Mouse (Mus musculus): ENCODE measurements around the gene Arl8a.

The Arl8a gene

DNA sequence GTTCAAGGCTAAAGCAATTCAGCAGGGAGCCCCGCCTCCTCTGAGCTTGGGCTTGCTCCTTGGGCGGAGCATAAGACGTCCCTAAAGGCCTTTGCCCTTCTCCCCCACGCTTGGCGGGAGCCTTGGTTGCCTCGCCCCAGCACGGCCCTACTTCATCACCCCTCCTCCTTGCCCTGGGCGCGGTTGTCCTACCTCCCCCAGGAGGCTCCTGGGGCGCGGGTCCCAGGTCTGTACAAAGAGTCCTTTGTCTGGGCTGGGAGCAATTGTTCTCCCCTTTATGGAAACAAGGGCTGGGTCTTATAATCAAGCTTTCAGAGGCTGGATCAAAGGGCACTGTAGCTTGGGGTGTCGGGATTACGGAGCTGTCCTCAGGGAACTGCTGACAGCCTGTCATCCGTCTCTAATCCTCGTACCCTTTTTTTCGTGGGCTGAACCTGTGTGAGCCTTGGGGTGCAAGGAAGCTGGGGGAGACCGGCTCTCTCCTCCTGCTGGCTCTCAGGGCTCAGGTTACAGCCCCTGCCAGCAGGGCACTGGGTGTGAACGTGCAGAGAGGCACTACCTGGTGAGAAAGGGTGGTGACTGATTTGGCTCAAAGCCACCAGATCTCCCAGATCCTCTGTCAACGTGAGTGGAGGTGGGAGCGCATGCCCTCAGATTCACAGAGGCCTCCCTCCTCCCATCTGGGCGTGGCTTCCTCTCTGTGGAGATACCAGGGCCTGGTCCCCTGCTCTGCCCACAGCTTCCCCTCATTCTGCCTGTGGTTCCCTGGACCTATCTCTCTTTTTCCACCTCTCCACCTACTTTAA lies 52.6 kb downstream of the Arl8a start:
- no peak for DNase-seq (ENCODE audit: low read depth, low spot score)

DNA sequence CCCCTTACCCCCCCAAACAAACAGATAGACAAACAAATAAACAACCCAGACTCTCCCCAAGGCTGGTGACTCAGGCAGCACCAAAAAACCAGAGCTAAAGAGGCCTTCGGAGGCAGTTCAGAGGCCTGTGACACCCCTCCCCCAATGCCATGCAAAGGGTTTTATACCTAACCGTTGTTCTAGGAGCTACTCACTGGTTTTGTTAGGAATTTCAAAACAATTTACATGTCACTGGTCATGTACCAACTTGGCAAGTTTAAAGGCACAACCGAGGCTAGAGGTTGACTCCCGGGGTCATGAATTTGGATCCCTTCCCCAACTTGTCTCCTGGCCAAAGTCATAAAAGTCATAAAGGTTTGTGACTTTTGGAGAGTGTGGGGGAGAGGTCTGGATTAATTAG lies 53.8 kb downstream of the Arl8a start:
- no peak for DNase-seq (ENCODE audit: low read depth, low spot score)

DNA sequence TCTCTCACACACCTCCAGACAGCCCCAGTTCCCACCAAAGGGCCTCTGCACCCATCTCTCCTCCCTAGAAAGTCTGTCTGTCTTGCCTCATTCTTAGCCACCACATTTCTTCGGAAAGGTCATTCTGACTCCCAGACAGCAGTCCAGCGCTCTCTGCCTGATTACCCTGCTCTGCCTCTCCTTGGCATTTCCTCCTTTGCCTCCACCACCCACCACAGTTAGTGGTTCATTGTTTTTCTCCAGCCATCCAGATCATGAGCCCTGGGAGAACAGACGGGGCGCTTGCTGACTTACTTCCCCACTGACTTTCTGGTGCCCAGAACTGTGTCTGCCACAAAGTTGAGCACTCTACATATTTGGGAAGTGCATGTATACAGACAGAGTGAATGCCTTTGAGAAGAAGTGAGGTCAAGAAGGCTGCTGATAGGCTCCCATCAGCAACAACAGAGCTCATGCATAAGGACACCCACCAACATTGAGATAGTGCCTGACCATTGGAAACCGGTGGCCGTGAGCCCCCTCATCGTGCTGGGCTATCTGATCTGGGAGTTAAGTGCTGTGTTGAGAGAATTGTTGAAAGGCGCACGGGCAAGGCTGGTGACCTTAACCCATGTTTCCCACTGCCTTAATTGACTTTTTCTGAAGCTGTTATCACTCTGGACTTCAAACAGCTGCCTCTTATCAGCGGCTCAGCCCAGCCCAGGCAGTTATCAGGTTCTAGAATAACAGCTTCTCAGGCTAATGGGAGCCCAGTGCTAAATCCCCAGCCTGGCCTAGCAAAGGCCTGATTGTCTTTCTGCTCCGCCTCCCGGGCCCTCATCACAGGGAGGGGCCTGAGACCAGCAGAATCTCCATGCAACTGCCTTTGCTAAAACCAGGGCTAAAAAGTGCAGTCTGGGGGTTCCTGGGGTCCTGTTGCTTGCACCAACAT lies 57.8 kb downstream of the Arl8a start:
- no peak for DNase-seq (ENCODE audit: low read depth, low spot score)

DNA sequence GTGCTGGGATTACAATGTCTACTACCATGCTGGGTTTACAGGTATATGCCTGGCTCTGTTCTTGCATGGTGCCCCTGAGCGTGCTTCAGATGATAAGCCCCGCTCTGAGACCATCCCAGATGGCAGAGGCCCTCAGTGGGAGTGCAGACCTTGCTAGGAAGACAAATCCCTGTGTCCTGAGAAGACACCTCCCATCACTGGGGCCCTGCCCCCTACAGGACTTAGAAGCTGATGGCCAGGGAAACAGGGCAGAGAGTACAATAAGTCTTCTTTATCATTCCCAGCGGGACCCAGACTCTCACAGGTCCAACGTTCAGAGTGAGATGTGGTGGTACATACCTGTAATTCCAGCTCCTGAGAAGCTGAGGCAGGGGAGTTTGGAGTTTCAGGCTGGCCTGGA lies 58.6 kb downstream of the Arl8a start:
- DNase-seq (ENCODE audit: low read depth, low spot score) = no peak

Data from skeletal muscle tissue, adult 2 months (tissue).